Mouse (Mus musculus) hindbrain, embryonic 12.5 days (tissue): ENCODE data around the gene Topbp1. TPM values are rescaled to one million over a fixed set of nuclear protein-coding genes. Genes with fewer than 3 reads are reported as not detected.

Experiments used
- ATAC-seq: fragments of 200-750 bp; cut with Nextera tagmentation; 2 replicates; pipeline ENCODE4 v1.8.0; 2017; ENCODE audit warnings: moderate TSS enrichment; ENCODE audit not compliant: low FRiP score
- H3K27ac ChIP-seq: fragments of 300-500 bp; sonication (generic); 2 replicates; pipeline ENCODE4 v1.5.1; 2016; ENCODE audit warnings: mild to moderate bottlenecking
- H3K27me3 ChIP-seq: fragments of 300-500 bp; sonication (generic); 2 replicates; pipeline ENCODE4 v1.6.1; 2016; ENCODE audit warnings: mild to moderate bottlenecking
- H3K36me3 ChIP-seq: fragments of 300-500 bp; sonication (generic); 2 replicates; pipeline ENCODE4 v1.6.1; 2016; ENCODE audit warnings: mild to moderate bottlenecking
- H3K4me1 ChIP-seq: fragments of 300-500 bp; sonication (generic); 2 replicates; pipeline ENCODE4 v1.6.1; 2016
- H3K4me2 ChIP-seq: fragments of 300-500 bp; sonication (generic); replicated peaks from 2 replicates; pipeline ENCODE4 v1.6.1; 2016; ENCODE audit warnings: mild to moderate bottlenecking
- H3K4me3 ChIP-seq: fragments of 300-500 bp; sonication (generic); 2 replicates; pipeline ENCODE4 v1.5.1; 2016; ENCODE audit warnings: mild to moderate bottlenecking
- H3K9ac ChIP-seq: fragments of 300-500 bp; sonication (generic); 2 replicates; pipeline ENCODE4 v1.6.1; 2016; ENCODE audit warnings: mild to moderate bottlenecking, moderate library complexity
- H3K9me3 ChIP-seq: fragments of 300-500 bp; sonication (generic); replicated peaks from 2 replicates; pipeline ENCODE4 v1.6.1; 2016; ENCODE audit warnings: mild to moderate bottlenecking
- WGBS: fragments of 180-500 bp; shearing (Covaris S2); methylation state at CpG from one replicate; pipeline ENCODE4 v1.1.7; 2016; 5-methylcytosine and 5-hydroxymethylcytosine counted together
- polyA plus RNA-seq: library from polyadenylated mRNA; unstranded; fragments of >200 nt; fragmentation: Nextera tagmentation; extraction: Ambion mirVana; gene quantifications from 2 replicates; pipeline ENCODE4 v1.2.1, GENCODE M21; 2016

Gene Topbp1
- polyA plus RNA-seq, 1 experiment from 2014 or later: 59.1 TPM

DNA sequence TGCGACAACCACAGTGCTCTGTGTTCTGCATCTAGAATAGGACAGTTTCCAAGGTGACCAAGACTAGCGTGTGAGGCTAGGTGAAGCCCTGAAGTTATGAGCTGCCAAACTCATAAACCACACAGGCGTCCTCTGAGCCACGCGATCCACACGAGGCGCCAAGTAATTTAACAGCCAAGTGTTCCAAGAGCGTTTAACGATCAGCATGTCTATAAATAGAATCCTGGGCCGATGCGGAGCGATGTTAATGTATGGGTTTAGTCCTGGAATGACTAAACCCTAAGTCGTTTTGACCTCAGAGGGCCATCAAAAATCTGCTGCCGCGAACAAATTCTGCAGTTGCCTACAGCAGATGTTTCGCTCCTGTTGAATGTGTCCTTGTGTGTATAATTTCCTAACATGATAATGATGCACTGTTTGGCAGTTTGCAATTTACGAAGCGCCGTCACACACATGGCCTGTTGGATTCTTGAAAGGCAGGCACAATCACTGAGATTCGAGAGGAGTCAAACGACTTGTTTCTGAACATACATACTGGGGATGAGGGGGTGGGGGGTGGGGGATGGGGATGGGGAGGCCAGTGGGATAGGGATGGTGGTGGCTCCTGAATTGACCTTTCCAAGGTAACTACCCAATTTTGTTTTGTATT lies 93.6 kb downstream of the Topbp1 start:
- Histone ChIP-seq H3K4me2 (no peak overlapping the region), H3K36me3 (no peaks in the 10 kb centered on the region), H3K4me3 (no peak overlapping the region), H3K9me3 (0 out of 2 replicates have a peak, but pooled peaks cover 7% of the 10 kb centered on the region), H3K4me1 (no peaks in the 10 kb centered on the region), H3K27me3 (no peaks in the 10 kb centered on the region), H3K27ac (no peak overlapping the region), H3K9ac (no peak overlapping the region)
- WGBS: 81% methylated on average over 21 of the region's 21 CpGs
- ATAC-seq: no peak

Other genes starting within 250 kb of the Topbp1 start
- 58.0 and 62.5 TPM in 2 replicates for gene Rab6b, start 193.4 kb upstream of the Topbp1 start, polyA plus RNA-seq
- gene Srprb, start 103.1 kb upstream of the Topbp1 start, polyA plus RNA-seq: 47.6 and 49.5 TPM in 2 replicates
- 3.8 and 6.1 TPM in 2 replicates for gene Gm20425, start 74.9 kb upstream of the Topbp1 start, polyA plus RNA-seq
- gene Trf, start 74.8 kb upstream of the Topbp1 start, polyA plus RNA-seq: 18.5 and 20.0 TPM in 2 replicates
- gene 1300017J02Rik, start 133 bp upstream of the Topbp1 start, polyA plus RNA-seq: 3.4 and 3.5 TPM in 2 replicates
- 101 and 110 TPM in 2 replicates for gene Cdv3, start 60.6 kb downstream of the Topbp1 start, polyA plus RNA-seq
- 2.1 and 2.2 TPM in 2 replicates for gene Bfsp2, start 175.2 kb downstream of the Topbp1 start, polyA plus RNA-seq